Mouse (Mus musculus) embryonic facial prominence, embryonic 14.5 days (tissue): ENCODE data around the gene Swap70. TPM values are rescaled to one million over a fixed set of nuclear protein-coding genes. Genes with fewer than 3 reads are reported as not detected.

ENCODE experiments used
- ATAC-seq: fragments of 200-750 bp; cut with Nextera tagmentation; 2 replicates; pipeline ENCODE4 v1.8.0; 2017; ENCODE audit warnings: low read depth, moderate number of reproducible peaks, moderate TSS enrichment
- DNase-seq: peaks from one replicate; pipeline ENCODE4 v3.0.0-alpha.2; 2015; ENCODE audit warnings: low spot score
- H3K27ac ChIP-seq: fragments of 300-500 bp; sonication (generic); replicated peaks from 2 replicates; pipeline ENCODE4 v1.5.1; 2014; ENCODE audit warnings: low read depth, mild to moderate bottlenecking, low read length, moderate library complexity
- H3K27me3 ChIP-seq: fragments of 300-500 bp; sonication (generic); replicated peaks from 2 replicates; pipeline ENCODE4 v1.6.1; 2014; ENCODE audit warnings: low read length; ENCODE audit not compliant: control insufficient read depth, insufficient read depth
- H3K36me3 ChIP-seq: fragments of 300-500 bp; sonication (generic); 2 replicates; pipeline ENCODE4 v1.6.1; 2014; ENCODE audit warnings: low read length, mixed read lengths; ENCODE audit not compliant: control insufficient read depth, insufficient read depth
- H3K4me1 ChIP-seq: fragments of 300-500 bp; sonication (generic); 2 replicates; pipeline ENCODE4 v1.6.1; 2014; ENCODE audit warnings: antibody characterized with exemption, low read length; ENCODE audit not compliant: control insufficient read depth, insufficient read depth
- H3K4me2 ChIP-seq: fragments of 300-500 bp; sonication (generic); 2 replicates; pipeline ENCODE4 v1.6.1; 2014; ENCODE audit warnings: low read depth, mild to moderate bottlenecking, low read length, moderate library complexity, mixed read lengths
- H3K4me3 ChIP-seq: fragments of 300-500 bp; sonication (generic); 2 replicates; pipeline ENCODE4 v1.5.1; 2014; ENCODE audit warnings: low read depth, mild to moderate bottlenecking, low read length
- H3K9ac ChIP-seq: fragments of 300-500 bp; sonication (generic); 2 replicates; pipeline ENCODE4 v1.6.1; 2014; ENCODE audit warnings: low read depth, mild to moderate bottlenecking, low read length, moderate library complexity, mixed read lengths
- H3K9me3 ChIP-seq: fragments of 300-500 bp; sonication (generic); 2 replicates; pipeline ENCODE4 v1.6.1; 2016; ENCODE audit warnings: low read length; ENCODE audit not compliant: control insufficient read depth
- WGBS: fragments of 180-500 bp; shearing (Covaris S2); extraction: QIAGEN DNeasy Blood & Tissue Kit; methylation state at CpG from one replicate; pipeline ENCODE4 v1.1.7; 2014; 5-methylcytosine and 5-hydroxymethylcytosine counted together
- polyA plus RNA-seq: library from polyadenylated mRNA; unstranded; fragments of >200 nt; fragmentation: Nextera tagmentation; extraction: Ambion mirVana; gene quantifications from 2 replicates; pipeline ENCODE4 v1.2.1, GENCODE M21; 2014

Swap70 gene
- polyA plus RNA-seq, 1 experiment from 2014 or later: 29.2 TPM

DNA sequence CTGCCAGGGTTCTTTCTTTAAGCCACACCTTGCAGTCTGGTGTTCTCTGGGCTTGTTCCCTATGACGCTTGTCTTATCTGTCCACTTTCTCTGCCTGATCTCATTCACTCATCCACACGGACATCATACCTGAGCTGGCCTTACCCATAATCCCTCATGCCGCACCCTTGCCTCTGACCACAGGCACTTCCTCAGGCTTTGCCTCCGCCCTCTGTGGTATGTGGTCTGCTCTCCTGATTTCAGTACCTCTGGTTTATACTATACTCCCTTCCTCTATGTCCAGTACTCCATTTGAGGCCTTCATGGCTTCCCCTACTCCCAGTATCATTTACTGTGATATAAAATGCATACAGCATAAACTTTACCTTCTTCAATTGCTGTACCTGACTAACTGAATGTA, 17.3 kb upstream of the Swap70 start:
- 88% methylated on average over 4 of the region's 4 CpGs for WGBS
- Histone ChIP-seq H3K9ac (no peak overlapping the region), H3K4me2 (no peak overlapping the region), H3K9me3 (peaks cover 20% of the 10 kb centered on the region), H3K27ac (no peak overlapping the region), H3K4me3 (no peak overlapping the region), H3K36me3 (no peaks in the 10 kb centered on the region; the same call in 1 of the 2 replicates), H3K4me1 (no peaks in the 10 kb centered on the region), H3K27me3 (no peaks in the 10 kb centered on the region)
- no peak for DNase-seq
- ATAC-seq: no peak

DNA sequence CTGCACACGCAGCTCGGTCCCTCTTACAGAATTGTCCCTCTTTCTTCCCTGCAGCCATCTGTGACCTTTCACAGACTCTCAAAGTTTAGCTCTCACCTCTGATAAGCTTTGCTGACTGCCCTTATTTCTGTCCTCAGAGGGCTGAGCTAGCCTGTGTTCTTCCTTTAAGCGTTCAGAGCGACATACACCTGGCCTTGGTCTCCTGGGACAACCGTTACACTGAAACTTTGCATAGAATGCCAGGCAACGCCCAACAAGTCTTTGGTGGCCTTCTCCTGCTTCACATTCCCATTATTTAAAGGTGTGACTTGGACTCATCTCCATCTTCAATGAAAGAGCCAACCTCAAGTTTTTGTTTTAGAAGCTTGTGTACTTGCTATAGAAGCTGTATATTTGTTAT, 13.2 kb upstream of the Swap70 start:
- Histone ChIP-seq H3K4me3 (no peak overlapping the region), H3K27me3 (no peaks in the 10 kb centered on the region)
- no peak for DNase-seq

DNA sequence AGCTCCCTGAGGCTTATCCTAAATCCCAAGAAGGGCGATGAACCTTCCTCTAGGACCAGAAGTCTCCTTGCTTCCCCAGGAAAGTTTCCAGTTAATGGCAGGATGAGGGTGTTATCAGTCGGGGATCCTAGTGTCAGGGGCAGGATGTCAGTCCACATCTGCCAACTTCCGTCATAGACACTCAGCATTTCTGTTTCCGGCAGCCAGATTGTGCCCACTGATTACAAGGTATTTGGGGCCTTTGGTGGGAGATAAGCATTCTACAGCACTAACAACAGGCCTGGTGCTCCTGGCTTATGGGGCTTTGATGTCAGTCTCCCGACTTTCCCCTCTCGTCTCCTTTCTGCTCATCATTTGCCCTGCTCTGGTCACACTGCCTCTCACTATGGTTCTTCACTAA, 12.1 kb upstream of the Swap70 start:
- DNase-seq (no peak), ATAC-seq (no peak)
- H3K4me2 ChIP-seq: no peak overlapping the region
- H3K36me3 ChIP-seq: no peaks in the 10 kb centered on the region; the same call in 1 of the 2 replicates
- H3K27me3 ChIP-seq: no peaks in the 10 kb centered on the region
- H3K4me1 ChIP-seq: no peaks in the 10 kb centered on the region
- 84% methylated on average over 6 of the region's 6 CpGs for WGBS
- no peak overlapping the region for H3K27ac ChIP-seq
- peaks cover 20% of the 10 kb centered on the region for H3K9me3 ChIP-seq
- no peak overlapping the region for H3K9ac ChIP-seq
- H3K4me3 ChIP-seq: no peak overlapping the region

More for the DNA sequence above, 13.2 kb upstream of the Swap70 start:
- Histone ChIP-seq H3K9me3 (peaks cover 20% of the 10 kb centered on the region), H3K4me1 (no peaks in the 10 kb centered on the region), H3K4me2 (no peak overlapping the region), H3K9ac (no peak overlapping the region), H3K36me3 (no peaks in the 10 kb centered on the region; the same call in 1 of the 2 replicates), H3K27ac (no peak overlapping the region)
- no peak for ATAC-seq
- 87% methylated on average over 6 of the region's 6 CpGs for WGBS

DNA sequence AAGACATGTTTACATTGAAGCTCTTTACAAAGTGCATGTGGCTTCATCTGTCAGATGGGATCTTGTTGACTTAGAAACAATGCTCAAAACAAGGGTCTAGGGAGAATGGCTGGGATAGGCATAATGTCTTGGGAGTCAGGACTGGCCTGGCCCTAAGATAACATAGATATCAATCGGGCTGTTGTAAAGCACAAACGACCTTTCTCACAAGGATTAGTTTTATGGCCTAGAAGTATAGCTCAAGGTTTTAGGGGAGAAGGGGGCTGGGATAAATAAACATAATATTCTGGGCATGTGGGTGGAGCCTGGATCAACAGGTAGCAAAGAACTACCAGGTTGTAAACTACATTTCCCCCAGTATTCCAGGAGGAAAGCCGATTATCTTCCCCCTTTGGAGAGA, 10.5 kb upstream of the Swap70 start:
- Histone ChIP-seq H3K9me3 (peaks cover 22% of the 10 kb centered on the region), H3K36me3 (no peaks in the 10 kb centered on the region; the same call in 1 of the 2 replicates), H3K27ac (no peak overlapping the region), H3K4me2 (no peak overlapping the region), H3K9ac (no peak overlapping the region), H3K4me3 (no peak overlapping the region), H3K4me1 (no peaks in the 10 kb centered on the region), H3K27me3 (no peaks in the 10 kb centered on the region)
- DNase-seq (no peak), ATAC-seq (no peak)
- WGBS: 85% methylated on average over 3 of the region's 3 CpGs

DNA sequence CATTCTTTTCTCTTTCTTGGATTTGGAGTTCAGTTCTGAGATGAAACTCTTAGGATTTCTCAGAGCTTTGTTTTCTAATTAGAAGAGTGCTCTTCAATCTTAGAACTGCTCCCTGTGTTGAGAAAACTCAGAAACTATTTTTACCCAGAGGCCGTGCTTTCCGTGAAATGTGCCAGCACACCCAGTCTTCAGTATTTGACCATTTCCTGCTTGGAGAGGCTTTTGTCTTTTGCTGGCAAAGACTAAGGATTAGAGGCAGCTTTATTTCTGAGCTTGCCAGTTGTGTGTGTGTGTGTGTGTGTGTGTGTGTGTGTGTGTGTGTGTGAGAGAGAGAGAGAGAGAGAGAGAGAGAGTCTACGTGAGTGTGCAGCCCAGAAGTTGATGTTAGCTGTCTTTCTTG, 6.6 kb upstream of the Swap70 start:
- Histone ChIP-seq H3K4me2 (no peak overlapping the region), H3K9me3 (peaks cover 5% of the 10 kb centered on the region; the same call in 1 of the 2 replicates), H3K27ac (no peak overlapping the region), H3K4me3 (no peak overlapping the region), H3K9ac (no peak overlapping the region), H3K4me1 (no peaks in the 10 kb centered on the region), H3K36me3 (no peaks in the 10 kb centered on the region), H3K27me3 (no peaks in the 10 kb centered on the region)
- ATAC-seq: no peak
- WGBS: 51% methylated on average over 3 of the region's 3 CpGs
- DNase-seq: peak; percentile 12

DNA sequence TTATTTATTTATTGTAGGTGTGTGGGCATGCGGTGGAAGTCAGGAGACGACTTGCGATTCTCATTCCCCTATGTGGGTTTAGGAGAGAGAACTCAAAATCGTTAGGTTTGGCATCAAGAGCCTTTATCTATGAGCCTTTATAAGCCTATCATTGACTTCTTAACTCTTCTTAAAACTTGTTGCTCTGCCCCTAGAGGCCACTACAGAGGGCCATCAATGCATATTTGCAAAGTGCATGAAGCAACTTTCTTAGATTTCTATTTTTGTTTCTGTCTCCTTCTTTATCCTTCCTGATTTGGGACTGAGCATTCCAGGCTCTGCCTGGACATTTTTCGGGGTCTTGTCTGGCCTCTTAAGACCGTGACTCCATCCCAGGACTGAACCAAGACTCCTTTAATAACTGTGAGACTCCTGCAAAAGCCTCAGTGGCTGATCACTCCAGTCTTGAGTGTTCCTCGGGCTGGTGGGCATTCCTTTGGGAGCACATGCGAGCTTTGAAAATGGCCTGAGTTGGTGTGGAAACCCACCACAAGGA, 393 bp upstream of the Swap70 start:
- peak overlapping the region; percentile 95; the same call in 1 of the 2 replicates for H3K9ac ChIP-seq
- H3K4me3 ChIP-seq: peak overlapping the region; percentile 93
- ATAC-seq (no peak), DNase-seq (peak; percentile 47)
- WGBS: 18% methylated on average over 8 of the region's 8 CpGs
- H3K4me1 ChIP-seq: peaks cover 12% of the 10 kb centered on the region
- peaks cover 4% of the 10 kb centered on the region; the same call in 1 of the 2 replicates for H3K36me3 ChIP-seq
- H3K9me3 ChIP-seq: no peaks in the 10 kb centered on the region
- peak overlapping the region; percentile 94; the same call in 1 of the 2 replicates for H3K27ac ChIP-seq
- peak overlapping the region; percentile 71 for H3K4me2 ChIP-seq
- no peaks in the 10 kb centered on the region for H3K27me3 ChIP-seq

DNA sequence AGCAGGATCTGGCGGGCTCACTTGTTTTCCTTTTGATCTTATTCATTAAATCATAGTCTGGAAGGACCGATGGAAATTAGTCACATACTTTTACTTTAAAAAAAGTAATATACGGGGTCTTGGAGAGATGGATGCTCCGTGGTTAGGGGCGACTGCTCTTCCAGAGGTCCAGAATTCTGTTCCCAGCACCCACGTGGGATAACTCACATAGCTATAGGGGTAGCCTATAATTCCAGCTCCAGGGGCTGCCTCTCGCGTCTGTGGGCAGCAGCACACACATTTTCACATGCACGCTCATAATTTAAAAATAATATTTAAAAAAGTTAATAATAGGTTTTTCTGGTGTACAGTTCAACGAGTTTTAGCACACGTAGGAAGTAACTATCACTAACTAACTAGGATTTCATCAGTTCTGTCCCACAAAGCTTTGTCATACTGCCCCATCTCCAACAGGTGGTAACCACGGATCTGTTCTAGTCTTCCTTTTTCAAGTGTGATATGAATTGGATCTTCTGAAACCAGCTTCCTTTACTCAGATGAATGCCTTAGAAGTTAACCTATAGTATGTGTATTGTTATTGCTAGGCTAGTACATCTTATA, 1.2 kb downstream of the Swap70 start:
- Histone ChIP-seq H3K4me1 (peaks cover 12% of the 10 kb centered on the region), H3K9me3 (no peaks in the 10 kb centered on the region), H3K36me3 (peaks cover 11% of the 10 kb centered on the region), H3K27me3 (no peaks in the 10 kb centered on the region), H3K9ac (peak overlapping the region; percentile 95), H3K27ac (peak overlapping the region; percentile 94; the same call in 1 of the 2 replicates), H3K4me2 (peak overlapping the region; percentile 71), H3K4me3 (peak overlapping the region; percentile 93)
- WGBS: 17% methylated on average over 12 of the region's 12 CpGs
- ATAC-seq (no peak), DNase-seq (no peak)

DNA sequence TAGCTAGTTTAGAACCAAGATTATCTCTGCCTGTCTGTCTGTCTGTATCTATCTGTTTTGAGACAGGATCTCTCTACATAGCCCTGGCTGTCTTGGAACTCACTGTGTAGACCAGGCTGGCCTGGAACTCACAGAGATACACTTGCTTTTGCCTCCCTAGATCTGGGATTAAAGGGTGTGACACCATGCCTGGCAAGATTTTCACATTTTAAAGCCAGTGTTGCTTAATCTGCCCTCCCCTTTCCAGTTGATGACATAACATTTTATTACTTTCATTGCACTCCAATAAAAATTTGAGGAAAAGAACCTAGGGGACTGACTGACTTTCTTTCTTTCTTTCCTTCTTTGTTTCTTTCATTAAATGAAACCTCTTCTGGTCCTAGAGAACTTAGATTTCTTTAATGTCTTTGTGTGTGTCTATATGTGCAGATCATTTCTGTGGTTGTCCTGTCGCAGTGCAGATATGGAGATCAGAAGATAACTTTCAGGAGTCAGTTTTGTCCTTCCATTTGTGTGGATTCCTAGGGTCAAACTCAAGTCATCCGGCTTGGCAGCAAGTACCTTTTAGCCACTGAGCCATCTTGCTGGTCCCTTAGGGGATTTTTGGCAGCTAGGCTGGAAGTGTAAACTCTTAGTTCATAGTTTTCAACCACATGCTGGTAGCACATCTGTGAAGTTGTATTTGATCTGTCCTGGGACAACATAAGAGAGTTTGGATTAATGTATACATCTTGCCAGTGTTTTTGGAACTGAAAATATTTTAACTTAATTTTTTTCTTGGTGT, 2.4 kb downstream of the Swap70 start:
- Histone ChIP-seq H3K4me3 (no peak overlapping the region), H3K9ac (no peak overlapping the region), H3K27ac (no peak overlapping the region), H3K4me2 (peak overlapping the region; percentile 36), H3K27me3 (no peaks in the 10 kb centered on the region), H3K9me3 (no peaks in the 10 kb centered on the region), H3K4me1 (peaks cover 12% of the 10 kb centered on the region), H3K36me3 (peaks cover 11% of the 10 kb centered on the region)
- no peak for ATAC-seq
- DNase-seq: no peak
- 62% methylated on average over 2 of the region's 2 CpGs for WGBS
